Mouse (Mus musculus) adrenal gland, postnatal 0 days (tissue): ENCODE results near the gene Vstm2a. TPM values are rescaled to one million over a fixed set of nuclear protein-coding genes. Genes with fewer than 3 reads are reported as not detected.

ENCODE experiments used
- polyA plus RNA-seq: library from polyadenylated mRNA; unstranded; fragments of >200 nt; fragmentation: Nextera tagmentation; extraction: Ambion mirVana; gene quantifications from 2 replicates; pipeline ENCODE4 v1.2.1, GENCODE M21; 2015

Vstm2a gene
- 0.62 and 0.98 TPM in 2 replicates for polyA plus RNA-seq

GRCm38 (mm10) chr11:16257473-16257921 is at the start of gene Vstm2a:
Gene Vstm2a (plus strand): TSS chr11:16257724.

